Mouse (Mus musculus) intestine, postnatal 0 days (tissue): ENCODE results near the gene Sec14l1. TPM values are rescaled to one million over a fixed set of nuclear protein-coding genes. Genes with fewer than 3 reads are reported as not detected.

Experiments used
- ATAC-seq: fragments of 200-750 bp; cut with Nextera tagmentation; 2 replicates; pipeline ENCODE4 v1.8.0; 2017; ENCODE audit warnings: mild to moderate bottlenecking, moderate TSS enrichment, moderate library complexity
- H3K27ac ChIP-seq: fragments of 300-500 bp; sonication (generic); 2 replicates; pipeline ENCODE4 v1.5.1; 2014; ENCODE audit warnings: mild to moderate bottlenecking, low read depth, low read length, moderate library complexity
- H3K27me3 ChIP-seq: fragments of 300-500 bp; sonication (generic); replicated peaks from 2 replicates; pipeline ENCODE4 v1.6.1; 2014; ENCODE audit warnings: low read length, mixed read lengths; ENCODE audit not compliant: control insufficient read depth, insufficient read depth
- H3K36me3 ChIP-seq: fragments of 300-500 bp; sonication (generic); 2 replicates; pipeline ENCODE4 v1.6.1; 2014; ENCODE audit warnings: mild to moderate bottlenecking, moderate library complexity; ENCODE audit not compliant: control insufficient read depth, insufficient read depth
- H3K4me1 ChIP-seq: fragments of 300-500 bp; sonication (generic); replicated peaks from 2 replicates; pipeline ENCODE4 v1.6.1; 2014; ENCODE audit warnings: antibody characterized with exemption, low read length, mixed read lengths; ENCODE audit not compliant: control insufficient read depth, insufficient read depth
- H3K4me2 ChIP-seq: fragments of 300-500 bp; sonication (generic); replicated peaks from 2 replicates; pipeline ENCODE4 v1.6.1; 2014; ENCODE audit warnings: low read depth, mild to moderate bottlenecking, moderate library complexity
- H3K4me3 ChIP-seq: fragments of 300-500 bp; sonication (generic); 2 replicates; pipeline ENCODE4 v1.5.1; 2014; ENCODE audit warnings: low read depth, low read length
- H3K9ac ChIP-seq: fragments of 300-500 bp; sonication (generic); 2 replicates; pipeline ENCODE4 v1.6.1; 2014; ENCODE audit warnings: mild to moderate bottlenecking, low read depth, low read length
- H3K9me3 ChIP-seq: fragments of 300-500 bp; sonication (generic); 2 replicates; pipeline ENCODE4 v1.6.1; 2016; ENCODE audit warnings: mixed run types; ENCODE audit not compliant: control insufficient read depth
- CTCF ChIP-seq: sonication (generic); IDR thresholded peaks from 2 replicates; pipeline ENCODE4 v1.5.1; 2016; ENCODE audit warnings: low read depth, mild to moderate bottlenecking, control low read depth, antibody characterized with exemption, moderate library complexity
- WGBS: fragments of 180-500 bp; shearing (Covaris S2); extraction: QIAGEN DNeasy Blood & Tissue Kit; methylation state at CpG from one replicate; pipeline ENCODE4 v1.1.7; 2014; 5-methylcytosine and 5-hydroxymethylcytosine counted together
- polyA plus RNA-seq: library from polyadenylated mRNA; unstranded; fragments of >200 nt; fragmentation: Nextera tagmentation; extraction: Ambion mirVana; gene quantifications from 2 replicates; pipeline ENCODE4 v1.2.1, GENCODE M21; 2015

The Sec14l1 gene
- polyA plus RNA-seq, 1 experiment from 2014 or later = 22.8 TPM

- no peak for ATAC-seq
- Histone ChIP-seq H3K9me3 (no peaks in the 10 kb centered on the region), H3K27me3 (no peaks in the 10 kb centered on the region), H3K4me3 (no peak overlapping the region), H3K4me2 (no peak overlapping the region; the same call in 1 of the 2 replicates), H3K36me3 (peaks cover 7% of the 10 kb centered on the region), H3K9ac (no peak overlapping the region; the same call in 1 of the 2 replicates), H3K27ac (peak overlapping the region; percentile 54), H3K4me1 (0 out of 2 replicates have a peak, but pooled peaks cover 4% of the 10 kb centered on the region)
- WGBS = 34% methylated on average over 12 of the region's 12 CpGs
- TF ChIP-seq CTCF = no peak
Observed at GRCm38 (mm10) chr11:117127931-117128548, 13.1 kb downstream of the Sec14l1 start.

GRCm38 (mm10) chr11:117129473-117129872 lies 14.5 kb downstream of the Sec14l1 start:
- H3K4me3 ChIP-seq = no peak overlapping the region
- 0 out of 2 replicates have a peak, but pooled peaks cover 4% of the 10 kb centered on the region for H3K4me1 ChIP-seq
- ATAC-seq = no peak
- no peaks in the 10 kb centered on the region for H3K9me3 ChIP-seq
- no peak overlapping the region for H3K4me2 ChIP-seq
- 65% methylated on average over 11 of the region's 11 CpGs for WGBS
- H3K36me3 ChIP-seq = peaks cover 7% of the 10 kb centered on the region
- no peak overlapping the region for H3K9ac ChIP-seq
- no peak for TF ChIP-seq CTCF
- no peaks in the 10 kb centered on the region for H3K27me3 ChIP-seq
- H3K27ac ChIP-seq = no peak overlapping the region

- Histone ChIP-seq H3K4me3 (no peak overlapping the region), H3K27me3 (no peaks in the 10 kb centered on the region), H3K9me3 (no peaks in the 10 kb centered on the region), H3K27ac (no peak overlapping the region), H3K9ac (no peak overlapping the region), H3K36me3 (peaks cover 7% of the 10 kb centered on the region), H3K4me1 (0 out of 2 replicates have a peak, but pooled peaks cover 4% of the 10 kb centered on the region), H3K4me2 (no peak overlapping the region)
- ATAC-seq = no peak
- no peak for TF ChIP-seq CTCF
- 89% methylated on average over 8 of the region's 8 CpGs for whole genome bisulfite sequencing
Observed at GRCm38 (mm10) chr11:117130068-117130467, 15.1 kb downstream of the Sec14l1 start.

- H3K4me1 ChIP-seq = 0 out of 2 replicates have a peak, but pooled peaks cover 7% of the 10 kb centered on the region
- 54% methylated on average over 5 of the region's 5 CpGs for WGBS
- no peak for TF ChIP-seq CTCF
- H3K4me3 ChIP-seq = no peak overlapping the region
- H3K27me3 ChIP-seq = no peaks in the 10 kb centered on the region
- no peak overlapping the region for H3K4me2 ChIP-seq
- H3K27ac ChIP-seq = no peak overlapping the region; the same call in 1 of the 2 replicates
- ATAC-seq = no peak
- no peak overlapping the region for H3K9ac ChIP-seq
- H3K9me3 ChIP-seq = no peaks in the 10 kb centered on the region
- H3K36me3 ChIP-seq = peaks cover 7% of the 10 kb centered on the region
Observed at GRCm38 (mm10) chr11:117130888-117131287, 15.9 kb downstream of the Sec14l1 start.

GRCm38 (mm10) chr11:117131450-117131849 lies 16.5 kb downstream of the Sec14l1 start:
- H3K4me1 ChIP-seq = 0 out of 2 replicates have a peak, but pooled peaks cover 11% of the 10 kb centered on the region

GRCm38 (mm10) chr11:117134776-117135387 lies 19.9 kb downstream of the Sec14l1 start:
- ATAC-seq = no peak
- Histone ChIP-seq H3K4me1 (0 out of 2 replicates have a peak, but pooled peaks cover 7% of the 10 kb centered on the region), H3K27ac (no peak overlapping the region), H3K27me3 (no peaks in the 10 kb centered on the region), H3K36me3 (peaks cover 11% of the 10 kb centered on the region), H3K4me2 (no peak overlapping the region), H3K4me3 (no peak overlapping the region), H3K9me3 (no peaks in the 10 kb centered on the region), H3K9ac (no peak overlapping the region)
- 69% methylated on average over 23 of the region's 23 CpGs for WGBS
- no peak for TF ChIP-seq CTCF

More at GRCm38 (mm10) chr11:117131450-117131849, 16.5 kb downstream of the Sec14l1 start:
- H3K4me2 ChIP-seq = no peak overlapping the region
- no peak for ATAC-seq
- no peak overlapping the region for H3K4me3 ChIP-seq
- no peak overlapping the region for H3K27ac ChIP-seq
- no peak overlapping the region for H3K9ac ChIP-seq
- no peak for TF ChIP-seq CTCF
- 96% methylated on average over 10 of the region's 10 CpGs for WGBS
- H3K36me3 ChIP-seq = peaks cover 7% of the 10 kb centered on the region
- no peaks in the 10 kb centered on the region for H3K9me3 ChIP-seq
- no peaks in the 10 kb centered on the region for H3K27me3 ChIP-seq
